Mouse (Mus musculus): Measurements from ENCODE around the gene Bcl9l. TPM values are rescaled to one million over a fixed set of nuclear protein-coding genes. Genes with fewer than 3 reads are reported as not detected.

The Bcl9l gene
- total RNA-seq, 2 experiments from 2014 or later: 64.0 to 72.3 TPM

DNA sequence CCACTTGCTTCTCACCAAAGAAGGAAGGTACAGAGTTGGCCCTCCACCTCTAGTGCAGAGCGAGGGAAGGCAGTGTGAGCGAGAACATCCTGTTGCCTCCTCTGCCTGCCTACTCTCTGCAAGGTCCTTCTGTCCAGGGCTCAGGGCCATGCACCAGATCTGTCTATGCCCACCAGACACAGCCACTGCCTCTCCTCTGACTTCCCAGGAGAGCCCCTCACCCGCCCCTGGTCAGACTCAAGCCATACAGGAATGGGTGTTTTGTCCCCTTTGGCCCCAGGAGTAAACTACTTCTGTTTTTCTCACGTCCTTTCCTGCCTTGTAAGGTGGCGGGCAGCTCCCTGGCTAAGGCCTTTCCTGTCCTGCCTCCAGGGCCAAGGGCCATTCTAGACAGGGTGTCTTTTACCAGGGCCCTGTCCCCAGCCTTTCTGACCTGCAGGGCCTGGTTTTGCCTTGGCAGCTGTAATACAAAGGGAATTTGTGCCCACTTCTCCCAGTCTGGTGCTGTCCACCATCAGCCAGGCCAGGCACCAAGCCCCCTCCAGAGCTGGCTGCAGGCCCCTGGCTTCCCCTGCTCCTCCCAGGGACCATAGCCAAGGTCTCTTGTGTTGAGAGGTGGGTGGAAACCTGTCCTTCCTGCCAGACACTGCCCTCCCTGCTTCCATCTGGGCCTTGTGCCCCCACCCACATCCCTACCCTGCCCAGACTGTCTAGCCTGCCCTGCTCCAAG, 28.4 kb downstream of the Bcl9l start:
- no peak for DNase-seq (ENCODE audit: low spot score in 2 of 2)

DNA sequence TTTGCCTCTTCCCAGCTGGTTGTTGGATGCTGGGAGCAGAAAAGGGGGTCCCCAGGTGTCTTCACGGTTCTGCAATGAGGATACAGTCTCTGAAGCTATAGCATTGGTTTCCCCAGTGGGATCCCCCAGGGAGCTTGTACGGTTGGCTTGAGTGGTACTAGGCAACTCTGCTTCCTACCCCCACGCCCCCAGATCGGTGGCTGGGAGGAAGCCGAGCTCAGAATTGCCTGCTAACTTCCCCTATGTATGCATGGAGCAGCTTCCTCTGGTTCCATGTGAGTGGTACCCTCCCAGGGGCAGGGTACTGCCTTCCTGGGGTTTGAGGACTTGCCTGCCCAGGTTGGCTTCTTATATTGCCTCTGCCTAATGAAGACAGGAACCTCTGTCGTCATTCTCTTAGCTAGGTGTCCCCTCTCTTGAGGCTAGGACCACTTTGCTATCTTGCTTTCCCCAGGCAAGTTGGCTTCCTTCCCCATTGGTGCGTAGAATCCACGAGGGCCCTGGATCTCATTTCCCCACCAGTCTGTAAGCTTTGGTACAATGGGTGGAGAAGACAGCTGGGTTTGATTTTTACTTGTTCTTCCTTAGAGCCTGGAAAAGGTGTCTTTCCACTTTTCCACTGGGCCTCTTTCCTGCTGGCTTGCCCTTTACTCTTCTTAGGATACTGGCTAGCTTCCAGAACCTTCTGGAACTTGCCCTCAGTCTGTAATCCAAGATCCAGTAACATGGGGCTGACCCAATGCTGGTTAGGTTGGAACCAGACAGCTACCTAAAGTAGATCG, 29.5 kb downstream of the Bcl9l start:
- no peak for DNase-seq (ENCODE audit: low spot score in 2 of 2)

DNA sequence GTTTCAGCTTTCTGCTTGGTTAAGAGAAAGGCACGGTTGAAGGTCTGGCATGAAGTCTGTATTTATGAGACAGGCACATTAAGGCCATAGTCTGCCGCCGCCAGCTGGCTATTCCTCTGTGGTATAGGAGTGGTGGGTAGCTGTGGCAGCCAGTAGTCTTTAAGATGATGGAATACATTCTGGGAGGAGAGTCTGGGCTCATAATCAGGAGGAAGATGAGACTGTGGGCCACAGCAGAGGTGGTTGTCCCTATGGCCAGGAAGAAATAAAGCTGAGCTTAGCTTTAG, 30.0 kb downstream of the Bcl9l start:
- DNase-seq (ENCODE audit: low spot score in 2 of 2): no peak

DNA sequence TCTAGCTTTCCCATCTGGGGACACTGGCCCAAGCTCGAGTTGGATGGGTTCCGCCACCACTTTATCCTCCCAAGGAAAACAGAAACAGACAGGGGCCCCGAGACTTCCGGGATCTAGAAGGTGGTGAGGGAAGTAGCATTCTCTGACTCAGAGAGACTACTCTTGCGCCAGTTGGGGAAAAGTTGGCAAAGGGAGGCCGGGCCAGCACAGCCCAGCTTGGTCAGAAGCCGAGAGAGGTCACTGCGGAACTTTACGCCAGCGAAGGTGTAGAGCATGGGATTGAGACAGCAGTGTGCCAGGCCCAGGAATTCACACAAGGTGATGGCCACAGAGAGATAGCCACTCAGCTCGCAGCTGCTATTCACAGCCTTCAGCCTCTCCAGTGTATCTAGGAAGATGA, 30.5 kb downstream of the Bcl9l start:
- DNase-seq (ENCODE audit: low spot score in 2 of 2): no peak

DNA sequence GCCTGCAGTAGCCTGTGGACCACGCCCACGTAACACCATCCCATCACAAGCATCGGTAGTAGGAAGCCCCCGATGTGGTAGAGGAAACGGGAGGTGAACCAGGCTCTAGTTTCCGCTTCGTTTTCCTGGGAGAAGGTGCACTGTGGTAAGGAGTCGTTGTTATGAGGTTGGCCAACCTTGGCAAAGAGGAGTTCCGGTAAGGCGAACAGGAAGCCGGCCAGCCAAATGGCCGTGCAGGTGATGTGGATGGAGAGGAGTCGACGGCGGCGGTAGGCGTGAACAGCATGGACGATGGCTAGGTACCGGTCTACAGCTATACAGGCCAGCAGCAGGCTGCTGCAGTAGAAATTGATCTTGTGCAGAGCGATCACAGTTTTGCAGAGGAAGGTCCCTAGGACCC, 31.0 kb downstream of the Bcl9l start:
- DNase-seq (ENCODE audit: low spot score in 2 of 2): no peak

DNA sequence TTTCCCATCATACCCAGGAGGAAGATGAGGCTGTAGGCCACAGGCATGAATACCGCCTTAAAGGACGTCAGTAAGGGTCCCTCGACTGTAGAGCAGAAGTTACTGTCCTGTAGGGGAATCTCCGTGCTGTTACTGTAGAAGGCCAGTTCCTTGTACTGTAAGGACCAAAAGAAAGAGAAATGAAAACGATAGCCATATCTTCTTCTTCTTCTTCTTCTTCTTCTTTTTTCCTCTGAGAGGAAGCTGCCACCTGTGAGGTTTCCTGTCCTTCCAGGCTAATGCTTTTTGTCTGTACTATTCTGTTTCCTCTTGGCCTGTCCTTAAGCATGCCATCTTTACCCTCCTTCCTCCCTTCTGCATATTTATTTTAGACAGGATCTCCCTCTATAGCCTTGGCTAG, 31.5 kb downstream of the Bcl9l start:
- DNase-seq (ENCODE audit: low spot score in 2 of 2): no peak

DNA sequence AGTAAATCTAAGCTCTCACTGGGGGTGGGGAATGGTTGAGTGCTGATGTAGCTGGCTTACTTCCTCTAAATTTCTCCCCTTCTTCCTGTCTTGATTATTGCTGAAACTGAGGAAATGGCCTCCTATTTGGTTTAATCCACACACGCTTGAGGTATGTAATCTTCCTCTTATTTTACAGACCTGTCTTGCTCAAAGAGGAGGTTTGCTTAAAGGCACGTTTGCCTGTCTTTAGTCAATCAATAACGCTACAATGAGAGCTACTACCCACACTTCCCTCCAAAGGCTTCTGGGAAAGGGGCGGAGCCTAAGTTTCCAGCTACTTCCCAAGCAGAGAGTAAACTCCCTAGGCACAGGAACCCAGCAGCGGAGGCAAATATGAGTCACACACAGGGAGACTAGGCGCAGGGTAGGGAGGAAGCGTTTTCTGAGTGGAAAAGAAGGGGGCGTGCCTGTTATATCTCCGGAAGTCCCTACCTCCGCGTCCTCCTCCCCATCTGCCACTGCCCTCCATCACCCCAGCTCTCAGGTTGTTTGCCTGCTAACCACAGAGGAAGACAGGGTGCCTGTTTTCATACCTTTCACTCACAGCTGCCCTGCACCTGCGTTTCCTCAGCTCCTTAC, 32.6 kb downstream of the Bcl9l start:
- DNase-seq (ENCODE audit: low spot score in 2 of 2): no peak

DNA sequence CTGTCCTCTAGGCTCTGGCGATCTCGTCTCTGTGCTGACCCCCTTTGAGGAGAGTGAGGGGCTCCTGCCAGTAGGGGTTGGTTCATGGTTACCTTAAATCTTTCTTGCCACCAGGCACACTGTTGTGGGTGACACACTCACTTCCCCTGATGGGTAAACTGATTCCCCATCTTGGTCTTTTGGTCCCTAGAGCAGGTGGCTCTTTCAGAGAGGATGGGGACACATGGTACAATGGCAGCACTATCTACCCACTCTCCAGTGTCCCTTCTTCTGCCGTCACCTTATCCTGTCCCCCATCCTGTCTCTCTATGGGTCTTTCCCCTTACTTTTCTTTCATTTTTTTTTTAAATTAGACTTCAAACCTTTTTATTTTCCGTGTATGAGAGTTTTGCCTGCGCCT, 33.3 kb downstream of the Bcl9l start:
- DNase-seq (ENCODE audit: low spot score in 2 of 2): no peak

DNA sequence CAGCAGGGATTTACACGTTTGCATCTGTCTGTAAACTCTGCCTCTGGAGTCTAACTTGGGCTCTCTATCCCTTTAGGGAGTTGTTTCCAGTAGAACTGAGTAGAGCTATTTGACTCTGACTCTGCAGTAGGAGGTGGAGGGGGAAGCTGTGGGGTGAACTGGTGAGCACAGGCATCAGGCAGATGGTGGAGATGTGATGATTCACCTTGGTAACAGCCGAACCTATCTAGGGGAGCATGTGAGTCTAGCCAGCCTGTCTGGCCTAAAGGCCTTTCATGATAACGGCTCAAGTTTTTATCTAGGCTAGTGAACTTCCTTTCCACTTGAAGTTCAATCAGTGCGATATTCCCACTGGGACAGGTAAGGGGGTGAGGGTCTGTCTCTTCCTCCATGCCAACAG, 34.7 kb downstream of the Bcl9l start:
- no peak for DNase-seq (ENCODE audit: low spot score in 2 of 2)

DNA sequence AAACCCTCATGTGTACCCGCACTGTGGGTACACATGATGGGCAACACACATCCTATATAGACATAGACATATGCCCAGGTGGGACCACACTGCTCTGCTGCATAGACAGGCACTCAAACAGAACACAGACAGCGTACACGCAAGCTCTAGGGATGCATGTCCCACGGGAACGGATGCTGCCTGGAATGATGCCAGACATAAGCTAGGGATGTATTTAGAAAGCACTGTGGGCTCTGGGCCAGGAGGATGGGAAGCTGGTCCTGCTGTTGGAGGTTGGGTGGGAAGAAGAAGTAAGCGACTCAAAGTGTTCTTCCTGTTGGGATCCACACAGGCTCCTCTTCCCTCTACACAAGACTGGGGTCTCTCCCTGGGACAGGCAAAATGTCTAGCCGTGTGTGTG, 35.4 kb downstream of the Bcl9l start:
- no peak for DNase-seq (ENCODE audit: low spot score in 2 of 2)

DNA sequence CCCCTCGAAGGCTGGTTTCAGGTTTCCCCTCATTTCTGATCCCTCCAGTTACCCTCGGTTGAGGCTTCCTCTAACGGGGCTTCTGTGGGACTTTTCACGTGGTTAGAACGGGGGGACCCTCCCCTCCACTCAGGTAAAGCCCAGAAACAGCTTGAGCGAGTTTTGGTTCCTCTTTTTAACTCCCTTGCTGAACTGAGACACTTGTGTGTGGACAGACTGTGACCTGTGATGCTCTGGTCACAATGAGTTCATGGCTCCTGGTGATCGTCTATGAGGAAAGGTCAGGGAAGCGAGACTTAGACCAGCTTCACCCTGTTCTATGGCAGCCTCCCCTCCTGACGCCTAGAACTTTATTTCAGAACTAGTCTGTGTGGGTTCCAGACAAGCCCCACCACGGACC, 39.3 kb downstream of the Bcl9l start:
- DNase-seq (ENCODE audit: low spot score in 2 of 2): no peak

DNA sequence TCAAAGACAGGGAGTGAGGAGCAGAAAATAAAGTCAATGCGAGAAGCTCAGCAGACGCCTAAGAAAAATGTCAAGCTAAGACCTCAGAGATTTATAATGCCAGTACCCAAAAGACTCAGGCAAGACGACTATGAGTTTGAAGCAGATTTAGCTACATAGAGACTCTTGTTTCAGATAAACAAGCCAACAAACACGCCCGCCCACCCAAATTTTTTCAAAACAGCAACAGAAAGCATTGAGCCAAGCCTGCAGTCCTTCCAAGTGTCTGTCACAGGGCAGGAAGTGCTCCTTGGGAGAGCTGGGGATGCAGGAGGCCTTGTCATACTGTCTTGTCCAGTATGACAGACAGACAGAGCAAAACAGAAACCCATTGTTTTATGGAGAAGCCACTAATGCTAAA, 41.1 kb downstream of the Bcl9l start:
- DNase-seq (ENCODE audit: low spot score in 2 of 2): no peak

DNA sequence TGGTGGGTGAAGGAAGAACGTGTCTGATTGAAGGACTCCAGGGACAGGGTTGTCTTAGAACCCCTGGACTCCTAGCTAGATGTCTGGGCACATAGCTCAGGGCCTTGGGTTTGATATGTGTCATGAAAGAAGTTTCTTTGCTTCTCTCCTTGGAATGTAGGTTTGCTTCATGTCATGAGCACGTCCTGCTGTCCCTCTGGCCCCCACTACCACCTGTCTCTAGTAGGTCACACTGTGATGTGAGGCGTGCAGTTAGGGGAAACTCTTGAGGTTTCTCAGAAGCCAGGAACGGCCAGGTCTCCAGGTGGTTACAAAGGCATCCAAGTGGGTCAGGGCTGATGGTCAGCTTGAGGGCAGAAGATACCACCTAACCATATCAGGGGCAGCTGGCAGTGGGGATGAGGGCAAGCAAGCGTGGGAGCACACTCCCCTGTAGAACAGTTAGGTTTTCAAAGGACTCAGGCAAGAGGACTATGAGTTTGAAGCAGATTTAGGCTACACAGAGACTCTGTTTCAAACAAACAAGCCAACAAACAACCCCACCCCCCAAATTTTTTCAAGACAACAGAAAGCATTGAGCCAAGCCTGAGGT, 41.7 kb downstream of the Bcl9l start:
- DNase-seq (ENCODE audit: low spot score in 2 of 2): no peak

DNA sequence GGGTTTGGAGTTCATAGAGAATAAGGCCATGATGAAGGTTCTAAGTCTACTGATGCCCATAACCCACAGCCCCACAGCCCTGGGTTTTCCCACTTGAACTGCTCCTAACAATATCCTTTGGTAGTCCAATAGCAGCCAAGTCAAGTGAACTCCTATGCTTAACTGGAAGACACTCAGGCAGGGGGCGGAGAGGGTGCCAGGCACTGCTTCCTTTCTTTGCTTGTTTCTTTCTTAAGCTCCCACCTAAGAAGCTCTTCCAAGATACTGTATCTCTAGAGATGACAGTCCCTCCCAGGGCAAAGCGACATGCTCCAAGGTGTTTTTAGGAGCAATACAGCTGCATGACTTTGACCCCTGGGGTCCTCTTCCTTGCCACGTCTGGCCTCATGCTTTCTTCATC, 42.4 kb downstream of the Bcl9l start:
- no peak for DNase-seq (ENCODE audit: low spot score in 2 of 2)

DNA sequence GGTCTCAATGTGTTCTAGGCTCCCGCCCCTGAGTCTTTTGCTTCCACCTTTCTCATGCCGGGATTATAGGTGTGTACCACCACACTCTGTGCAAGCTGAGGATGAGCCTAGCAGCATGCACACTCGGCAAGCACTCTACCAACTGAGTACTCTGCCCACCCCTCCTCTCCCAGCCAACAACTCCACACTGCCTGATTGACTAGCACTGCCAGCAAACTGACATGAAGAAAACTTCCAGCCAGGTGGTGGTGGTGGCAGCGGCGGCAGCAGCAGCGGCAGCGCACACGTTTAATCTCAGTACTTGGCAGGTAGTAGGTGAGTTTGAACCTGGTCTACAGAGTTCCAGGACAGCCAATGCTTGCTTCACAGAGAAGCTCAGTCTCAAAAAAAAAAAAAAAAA, 43.0 kb downstream of the Bcl9l start:
- DNase-seq (ENCODE audit: low spot score in 2 of 2): no peak

DNA sequence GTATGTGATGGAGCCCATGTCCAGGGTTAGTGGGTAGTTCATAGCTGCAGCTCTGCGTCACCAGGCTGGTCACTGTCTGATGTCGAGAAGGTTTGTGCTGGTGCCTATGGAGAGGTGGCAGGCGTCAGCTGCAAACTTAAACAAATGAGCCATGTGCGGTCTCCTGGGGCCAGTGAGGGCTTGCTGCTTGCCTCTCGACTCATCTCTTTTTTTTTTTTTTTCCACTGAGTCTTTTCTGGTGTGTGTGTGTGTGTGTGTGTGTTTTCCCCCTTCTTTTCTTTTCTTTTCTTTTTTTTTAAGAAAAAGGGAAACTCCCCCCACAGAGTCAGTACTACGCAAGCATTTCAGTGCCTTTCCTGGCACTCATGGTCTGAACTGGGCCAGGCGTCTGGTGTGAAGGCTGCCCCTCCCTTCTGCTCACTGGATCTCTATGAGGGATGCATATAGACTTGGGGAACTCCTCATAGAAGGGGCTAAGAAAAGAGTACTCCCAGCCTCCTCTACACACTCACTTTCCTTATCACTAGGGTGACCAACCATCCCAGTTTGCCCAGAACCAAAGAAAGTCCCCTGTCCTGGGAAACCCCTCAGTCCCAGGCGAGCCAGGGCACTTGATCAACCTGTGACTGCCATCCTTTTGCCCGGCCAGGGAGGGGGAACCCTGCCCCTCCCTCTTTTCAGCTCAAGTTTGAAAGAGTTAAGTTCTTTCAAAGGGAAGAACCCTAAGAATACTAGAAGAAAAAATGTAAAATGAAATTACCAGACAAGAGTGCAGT, 43.9 kb downstream of the Bcl9l start:
- no peak for DNase-seq (ENCODE audit: low spot score in 2 of 2)

DNA sequence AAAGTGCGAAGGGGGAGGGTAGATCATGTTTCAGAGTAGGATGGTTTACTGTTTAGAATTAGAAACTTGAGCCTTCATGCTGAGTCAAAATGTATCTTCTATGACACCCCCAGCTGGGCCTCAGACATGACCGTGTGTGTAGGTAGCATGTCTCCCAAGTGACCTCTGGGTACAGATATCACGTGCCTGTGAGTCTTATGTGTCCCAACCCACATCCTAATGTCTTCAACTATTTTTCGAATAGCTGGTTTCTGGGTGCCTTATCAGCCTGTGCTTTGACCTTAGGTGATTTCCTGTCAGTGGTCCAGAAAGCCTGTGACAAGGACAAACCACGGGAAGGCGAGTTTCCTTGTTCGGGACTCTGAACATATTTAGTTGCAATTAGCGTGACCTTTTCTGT, 45.7 kb downstream of the Bcl9l start:
- DNase-seq (ENCODE audit: low spot score in 2 of 2): no peak

DNA sequence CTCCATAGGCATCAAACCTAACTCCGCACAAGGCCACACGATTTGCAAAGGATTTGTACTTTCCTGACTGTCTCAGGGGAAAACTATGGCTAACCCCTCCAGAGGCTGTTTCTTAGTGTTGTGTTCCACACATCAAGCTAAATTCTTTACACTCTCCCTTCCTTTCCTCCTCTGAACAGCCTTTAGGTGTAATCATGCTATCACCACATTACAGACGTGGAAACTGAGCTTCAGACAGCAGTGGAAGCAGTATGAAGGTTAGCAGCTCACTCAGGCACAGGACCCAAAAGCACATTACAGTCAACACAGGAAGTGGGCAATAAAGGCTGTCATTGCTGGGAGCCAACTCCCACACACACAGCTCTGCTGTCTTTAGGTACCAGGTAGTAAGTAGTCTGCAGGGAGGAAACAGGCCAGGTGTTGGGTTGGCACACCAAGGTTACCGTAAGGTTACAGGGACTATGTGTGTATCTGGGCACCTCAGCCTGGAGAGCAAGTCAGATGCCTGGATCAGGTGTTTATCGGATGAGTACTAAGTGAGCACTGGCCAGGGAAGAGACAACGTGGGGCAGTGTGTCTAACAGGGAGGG, 50.5 kb downstream of the Bcl9l start:
- no peak for DNase-seq (ENCODE audit: low spot score in 2 of 2)

DNA sequence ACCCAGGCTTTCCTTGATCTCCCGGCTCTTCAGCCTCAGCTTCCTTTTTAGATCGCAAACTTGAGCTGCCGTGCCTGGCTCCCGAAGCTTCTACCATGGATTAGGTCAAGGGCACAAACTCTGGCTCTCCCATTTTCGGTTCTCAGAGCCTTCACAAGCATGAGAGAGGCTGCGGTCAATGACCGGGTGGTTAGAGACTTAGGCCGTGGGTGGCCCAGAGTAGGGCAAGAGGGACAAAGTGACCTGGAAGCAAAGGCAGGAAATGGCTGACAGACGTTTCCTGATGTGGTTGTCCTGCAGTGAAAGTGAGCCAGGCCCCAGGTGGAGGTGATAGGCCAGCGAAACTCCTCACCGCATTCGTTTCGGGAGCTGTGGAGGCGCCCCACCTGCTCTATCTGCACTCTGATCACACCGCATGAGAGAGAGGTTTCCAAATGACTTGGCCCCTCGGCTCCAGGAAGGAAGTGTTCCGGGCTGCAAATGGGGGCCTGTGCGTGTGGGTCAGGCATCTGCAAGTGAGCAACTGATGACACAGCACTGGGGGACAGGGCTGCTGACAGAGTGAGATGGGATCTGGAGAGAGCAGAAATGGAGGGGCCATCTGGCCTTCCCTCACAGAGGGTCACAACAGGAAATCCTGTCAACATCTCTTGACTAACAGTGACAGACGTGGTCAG, 55.1 kb downstream of the Bcl9l start:
- DNase-seq (ENCODE audit: low spot score in 2 of 2): no peak

DNA sequence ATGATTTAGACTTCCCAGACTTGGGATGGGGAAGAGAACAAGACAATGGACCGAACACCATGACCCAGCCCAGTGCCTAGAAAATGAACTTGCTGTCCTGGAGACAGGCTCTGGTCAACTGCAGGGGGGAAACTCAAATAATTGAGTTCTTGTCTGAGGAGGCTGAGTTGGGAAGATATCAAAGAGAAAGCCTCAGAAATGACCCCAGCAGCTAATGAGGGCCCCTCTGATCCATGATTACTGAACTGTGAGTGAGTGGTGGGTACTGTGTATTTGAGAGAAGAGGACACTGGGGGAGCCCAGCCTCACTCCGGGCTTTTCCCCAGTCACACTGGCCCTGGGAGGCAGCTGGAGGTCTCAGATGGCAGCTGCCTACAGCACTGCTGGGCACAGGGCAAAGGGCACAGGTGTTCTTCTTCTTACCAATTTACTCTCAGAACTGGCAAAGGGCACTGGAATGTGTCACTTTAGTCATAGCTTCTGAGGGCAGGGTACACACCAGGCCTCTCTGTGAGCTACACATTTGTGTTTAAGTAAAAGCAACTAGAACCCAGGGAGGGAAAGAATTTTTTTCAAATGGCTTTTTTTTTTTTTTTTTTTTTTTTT, 57.3 kb downstream of the Bcl9l start:
- DNase-seq (ENCODE audit: low spot score in 2 of 2): no peak

All from layer of hippocampus, adult 18-20 months (tissue).